In genomic region chr5:141912881-141913280, GRCm38 (mm10) we compare ENCODE assay signal across 18 mouse cellular contexts.
A peak's percentile ranks its signal among the peaks of the same experiment; 100 is the strongest.
DNase-seq lines count a peak whose midpoint lies in the region; ATAC-seq and TF ChIP-seq lines count a peak whose summit lies in the region.
"Had no signal": no experiment of that assay in that cellular context is flagged by ENCODE, and none has a peak within 500 bp of the region (broad histone marks: within the 10 kb centered on the region; RNA-seq: fewer than 3 reads in every experiment).

No protein-coding gene starts in this region.

- no peak overlapping the region for H3K4me3 ChIP-seq in embryonic facial prominence, embryonic 14.5 days (ENCODE audit: low read depth, low read length)
- H3K4me3 ChIP-seq in embryonic facial prominence, embryonic 10.5 days: no peak overlapping the region
- H3K4me3 ChIP-seq in hindbrain, embryonic 13.5 days: no peak overlapping the region
- no peak overlapping the region for H3K4me3 ChIP-seq in hindbrain, embryonic 16.5 days (ENCODE audit: low read length)
- no peak overlapping the region for H3K4me3 ChIP-seq in midbrain, embryonic 13.5 days (replicated peaks)
- no peak overlapping the region for H3K4me3 ChIP-seq in midbrain, embryonic 10.5 days
- H3K4me3 ChIP-seq: forebrain, embryonic 15.5 days; heart, adult 2 months; heart, embryonic 15.5 days had no signal

- no peak overlapping the region for H3K4me2 ChIP-seq in embryonic facial prominence, embryonic 14.5 days (ENCODE audit: low read depth, low read length)
- H3K4me2 ChIP-seq in hindbrain, embryonic 13.5 days: no peak overlapping the region
- no peak overlapping the region for H3K4me2 ChIP-seq in hindbrain, embryonic 16.5 days (ENCODE audit: low read length)
- H3K4me2 ChIP-seq in midbrain, embryonic 13.5 days (replicated peaks): no peak overlapping the region
- H3K4me2 ChIP-seq: forebrain, embryonic 15.5 days; heart, embryonic 11.5 days; heart, embryonic 15.5 days had no signal

- no peak overlapping the region for H3K9ac ChIP-seq in embryonic facial prominence, embryonic 14.5 days (ENCODE audit: low read depth, low read length)
- no peak overlapping the region for H3K9ac ChIP-seq in hindbrain, embryonic 13.5 days
- no peak overlapping the region for H3K9ac ChIP-seq in hindbrain, embryonic 16.5 days (ENCODE audit: low read depth, low read length)
- H3K9ac ChIP-seq in midbrain, embryonic 13.5 days (replicated peaks): no peak overlapping the region
- H3K9ac ChIP-seq: forebrain, embryonic 15.5 days; heart, embryonic 15.5 days had no signal

- ATAC-seq in embryonic facial prominence, embryonic 14.5 days (ENCODE audit: low read depth): no peak
- no peak for ATAC-seq in hindbrain, embryonic 13.5 days (ENCODE audit: low FRiP score)
- no peak for ATAC-seq in hindbrain, embryonic 16.5 days
- ATAC-seq in midbrain, embryonic 13.5 days: no peak
- ATAC-seq: forebrain, embryonic 15.5 days; intestine, embryonic 16.5 days had no signal

- no peak for TF ChIP-seq POLR2A in brain, embryonic 14.5 days (IDR thresholded peaks at IDR 0.05; ENCODE audit: borderline replicate concordance, extremely low read depth, insufficient read depth, insufficient read length, poor library complexity, severe bottlenecking)

- H3K9me3 ChIP-seq in embryonic facial prominence, embryonic 14.5 days (ENCODE audit: control insufficient read depth, low read length): no peaks in the 10 kb centered on the region
- H3K9me3 ChIP-seq in embryonic facial prominence, embryonic 10.5 days: no peaks in the 10 kb centered on the region
- no peaks in the 10 kb centered on the region for H3K9me3 ChIP-seq in hindbrain, embryonic 13.5 days
- no peaks in the 10 kb centered on the region for H3K9me3 ChIP-seq in hindbrain, embryonic 16.5 days (ENCODE audit: control insufficient read depth, low read length)
- no peaks in the 10 kb centered on the region for H3K9me3 ChIP-seq in midbrain, embryonic 13.5 days
- no peaks in the 10 kb centered on the region for H3K9me3 ChIP-seq in midbrain, embryonic 10.5 days (replicated peaks)
- H3K9me3 ChIP-seq: forebrain, embryonic 15.5 days; heart, embryonic 15.5 days had no signal

- H3K4me1 ChIP-seq in embryonic facial prominence, embryonic 14.5 days (ENCODE audit: control insufficient read depth, insufficient read depth, low read length): no peaks in the 10 kb centered on the region; the same call in 1 of the 2 replicates
- H3K4me1 ChIP-seq in embryonic facial prominence, embryonic 10.5 days: peaks cover 4% of the 10 kb centered on the region; the same call in 1 of the 2 replicates
- H3K4me1 ChIP-seq in hindbrain, embryonic 13.5 days (replicated peaks): peaks cover 19% of the 10 kb centered on the region
- no peaks in the 10 kb centered on the region for H3K4me1 ChIP-seq in hindbrain, embryonic 16.5 days (ENCODE audit: control insufficient read depth, insufficient read depth, low read depth, low read length)
- H3K4me1 ChIP-seq in midbrain, embryonic 13.5 days (replicated peaks): peaks cover 14% of the 10 kb centered on the region
- peaks cover 5% of the 10 kb centered on the region for H3K4me1 ChIP-seq in midbrain, embryonic 10.5 days

- no peaks in the 10 kb centered on the region for H3K36me3 ChIP-seq in embryonic facial prominence, embryonic 14.5 days (ENCODE audit: control insufficient read depth, insufficient read depth, low read length)
- H3K36me3 ChIP-seq in embryonic facial prominence, embryonic 10.5 days (replicated peaks): no peaks in the 10 kb centered on the region
- no peaks in the 10 kb centered on the region for H3K36me3 ChIP-seq in hindbrain, embryonic 13.5 days
- H3K36me3 ChIP-seq in hindbrain, embryonic 16.5 days (ENCODE audit: control insufficient read depth, insufficient read depth, low read length): no peaks in the 10 kb centered on the region
- no peaks in the 10 kb centered on the region for H3K36me3 ChIP-seq in midbrain, embryonic 13.5 days
- no peaks in the 10 kb centered on the region for H3K36me3 ChIP-seq in midbrain, embryonic 10.5 days
- H3K36me3 ChIP-seq: forebrain, embryonic 15.5 days; heart, embryonic 15.5 days had no signal

- TF ChIP-seq CTCF in brain, embryonic 14.5 days (IDR thresholded peaks at IDR 0.05; ENCODE audit: borderline replicate concordance, extremely low read depth, insufficient read depth, insufficient read length): no peak

- 52% methylated on average over 7 of the region's 7 CpGs for WGBS in embryonic facial prominence, embryonic 14.5 days
- WGBS in embryonic facial prominence, embryonic 10.5 days: 82% methylated on average over 7 of the region's 7 CpGs
- WGBS in hindbrain, embryonic 13.5 days: 68% methylated on average over 7 of the region's 7 CpGs
- 54% methylated on average over 7 of the region's 7 CpGs for WGBS in hindbrain, embryonic 16.5 days
- 59% methylated on average over 7 of the region's 7 CpGs for WGBS in midbrain, embryonic 13.5 days
- 84% methylated on average over 7 of the region's 7 CpGs for WGBS in midbrain, embryonic 10.5 days

- peak; percentile 72 for DNase-seq in embryonic facial prominence, embryonic 14.5 days (ENCODE audit: low spot score)
- no peak for DNase-seq in embryonic facial prominence, embryonic 10.5 days (ENCODE audit: low spot score)
- no peak for DNase-seq in midbrain, embryonic 10.5 days (ENCODE audit: low spot score)
- DNase-seq in brain, embryonic 14.5 days (ENCODE audit: low read depth): peak; percentile 73
- DNase-seq in layer of hippocampus, adult 9-11 months: no peak
- DNase-seq: adrenal gland, postnatal 10 days; cerebellum, adult 18-20 months; cerebellum, adult 9-11 months; gastrocnemius, postnatal 14 days; heart, adult 2 months; heart, postnatal 14 days had no signal

- H3K27me3 ChIP-seq in embryonic facial prominence, embryonic 14.5 days (replicated peaks; ENCODE audit: control insufficient read depth, insufficient read depth, low read length): no peaks in the 10 kb centered on the region
- H3K27me3 ChIP-seq in embryonic facial prominence, embryonic 10.5 days (replicated peaks; ENCODE audit: low read depth, poor library complexity, severe bottlenecking): no peaks in the 10 kb centered on the region
- H3K27me3 ChIP-seq in hindbrain, embryonic 13.5 days: no peaks in the 10 kb centered on the region; the same call in 1 of the 2 replicates
- no peaks in the 10 kb centered on the region for H3K27me3 ChIP-seq in hindbrain, embryonic 16.5 days (replicated peaks; ENCODE audit: control insufficient read depth, insufficient read depth, low read length)
- no peaks in the 10 kb centered on the region for H3K27me3 ChIP-seq in midbrain, embryonic 13.5 days
- no peaks in the 10 kb centered on the region for H3K27me3 ChIP-seq in midbrain, embryonic 10.5 days (ENCODE audit: low read depth, poor library complexity, severe bottlenecking)
- H3K27me3 ChIP-seq: forebrain, embryonic 15.5 days; heart, embryonic 15.5 days had no signal

- H3K27ac ChIP-seq in embryonic facial prominence, embryonic 14.5 days (replicated peaks; ENCODE audit: low read depth, low read length): 0 out of 2 replicates have a peak overlapping the region, but pooled peaks have one; percentile 13
- H3K27ac ChIP-seq in embryonic facial prominence, embryonic 10.5 days (replicated peaks): no peak overlapping the region
- H3K27ac ChIP-seq in hindbrain, embryonic 13.5 days: peak overlapping the region; percentile 5; the same call in 1 of the 2 replicates
- no peak overlapping the region for H3K27ac ChIP-seq in hindbrain, embryonic 16.5 days (ENCODE audit: low read depth, low read length)
- H3K27ac ChIP-seq in midbrain, embryonic 13.5 days: peak overlapping the region; percentile 48; the same call in 1 of the 2 replicates
- H3K27ac ChIP-seq in midbrain, embryonic 10.5 days (replicated peaks): no peak overlapping the region
- H3K27ac ChIP-seq: forebrain, embryonic 15.5 days; heart, adult 2 months; heart, embryonic 15.5 days had no signal

Comparison
In these comparisons a context has a peak if more than half of its experiments do, and no peak if none do; other contexts are left out.
1. DNase-seq: peak in embryonic facial prominence, embryonic 14.5 days (single experiment) and brain, embryonic 14.5 days (single experiment); none in embryonic facial prominence, embryonic 10.5 days (single experiment), midbrain, embryonic 10.5 days (single experiment) and layer of hippocampus, adult 9-11 months (single experiment).
2. H3K27ac ChIP-seq: peak in embryonic facial prominence, embryonic 14.5 days (single experiment), hindbrain, embryonic 13.5 days (single experiment) and midbrain, embryonic 13.5 days (single experiment); none in embryonic facial prominence, embryonic 10.5 days (single experiment), hindbrain, embryonic 16.5 days (single experiment) and midbrain, embryonic 10.5 days (single experiment).